Mouse (Mus musculus): ENCODE results near the gene Coq6. TPM values are rescaled to one million over a fixed set of nuclear protein-coding genes. Genes with fewer than 3 reads are reported as not detected.
"Not testable (repeated sequence)": the region's sequence is repeated elsewhere in the genome, so short reads cannot be mapped to it uniquely, and the experiment has no call there.

The Coq6 gene
- polyA plus RNA-seq, 1 experiment from 2014 or later = 23.2 TPM

- H3K4me2 ChIP-seq (replicated peaks; ENCODE audit: low read depth) = no peak overlapping the region
- no peaks in the 10 kb centered on the region for H3K9me3 ChIP-seq (ENCODE audit: control insufficient read depth)
- WGBS = 53% methylated on average over 2 of the region's 2 CpGs
- H3K27me3 ChIP-seq (replicated peaks; ENCODE audit: control insufficient read depth, insufficient read depth, low read length) = no peaks in the 10 kb centered on the region
- peak; percentile 81 for TF ChIP-seq CTCF (IDR thresholded peaks at IDR 0.05; ENCODE audit: low read depth)
- peak; percentile 51; the same call in 1 of the 2 replicates for ATAC-seq
- no peak overlapping the region for H3K4me3 ChIP-seq (ENCODE audit: low read depth, low read length)
- no peak overlapping the region for H3K9ac ChIP-seq (ENCODE audit: low read depth, low read length)
- H3K4me1 ChIP-seq (replicated peaks; ENCODE audit: control insufficient read depth, insufficient read depth, low read length) = no peaks in the 10 kb centered on the region
- H3K27ac ChIP-seq (ENCODE audit: low read depth, low read length) = no peak overlapping the region
- H3K36me3 ChIP-seq (ENCODE audit: control insufficient read depth, insufficient read depth) = peaks cover 27% of the 10 kb centered on the region
These were observed 14.3 kb upstream of the Coq6 start for GRCm38 (mm10) chr12:84347192-84347591.

- H3K4me2 ChIP-seq (replicated peaks; ENCODE audit: low read depth); H3K27ac ChIP-seq (ENCODE audit: low read depth, low read length); H3K27me3 ChIP-seq (replicated peaks; ENCODE audit: control insufficient read depth, insufficient read depth, low read length); H3K4me3 ChIP-seq (ENCODE audit: low read depth, low read length); ATAC-seq; H3K9me3 ChIP-seq (ENCODE audit: control insufficient read depth); H3K4me1 ChIP-seq (replicated peaks; ENCODE audit: control insufficient read depth, insufficient read depth, low read length); H3K9ac ChIP-seq (ENCODE audit: low read depth, low read length): not testable (repeated sequence)
- 66% methylated on average over 2 of the region's 2 CpGs for WGBS
- H3K36me3 ChIP-seq (ENCODE audit: control insufficient read depth, insufficient read depth) = peaks cover 14% of the 10 kb centered on the region
These were observed 2.8 kb upstream of the Coq6 start for GRCm38 (mm10) chr12:84358699-84359098.

- Histone ChIP-seq H3K4me3 (ENCODE audit: low read depth, low read length) (0 out of 2 replicates have a peak overlapping the region, but pooled peaks have one; percentile 86), H3K27me3 (replicated peaks; ENCODE audit: control insufficient read depth, insufficient read depth, low read length) (no peaks in the 10 kb centered on the region), H3K27ac (ENCODE audit: low read depth, low read length) (no peak overlapping the region), H3K9ac (ENCODE audit: low read depth, low read length) (no peak overlapping the region), H3K9me3 (ENCODE audit: control insufficient read depth) (no peaks in the 10 kb centered on the region), H3K4me2 (replicated peaks; ENCODE audit: low read depth) (peak overlapping the region; percentile 89), H3K36me3 (ENCODE audit: control insufficient read depth, insufficient read depth) (peaks cover 8% of the 10 kb centered on the region; the same call in 1 of the 2 replicates), H3K4me1 (replicated peaks; ENCODE audit: control insufficient read depth, insufficient read depth, low read length) (no peaks in the 10 kb centered on the region; the same call in 1 of the 2 replicates)
- WGBS = 43% methylated on average over 2 of the region's 2 CpGs
- TF ChIP-seq CTCF (IDR thresholded peaks at IDR 0.05; ENCODE audit: low read depth) = no peak
- ATAC-seq = no peak
These were observed 1.4 kb downstream of the Coq6 start for GRCm38 (mm10) chr12:84362872-84363271.

GRCm38 (mm10) chr12:84364291-84364690 is 2.8 kb downstream of the Coq6 start:
- Histone ChIP-seq H3K9ac (ENCODE audit: low read depth, low read length) (no peak overlapping the region), H3K4me2 (replicated peaks; ENCODE audit: low read depth) (no peak overlapping the region), H3K27ac (ENCODE audit: low read depth, low read length) (no peak overlapping the region), H3K4me1 (replicated peaks; ENCODE audit: control insufficient read depth, insufficient read depth, low read length) (no peaks in the 10 kb centered on the region; the same call in 1 of the 2 replicates), H3K9me3 (ENCODE audit: control insufficient read depth) (no peaks in the 10 kb centered on the region), H3K4me3 (ENCODE audit: low read depth, low read length) (no peak overlapping the region), H3K27me3 (replicated peaks; ENCODE audit: control insufficient read depth, insufficient read depth, low read length) (no peaks in the 10 kb centered on the region), H3K36me3 (ENCODE audit: control insufficient read depth, insufficient read depth) (peaks cover 17% of the 10 kb centered on the region)
- no peak for ATAC-seq
- no peak for TF ChIP-seq CTCF (IDR thresholded peaks at IDR 0.05; ENCODE audit: low read depth)
- 70% methylated on average over 9 of the region's 9 CpGs for WGBS

GRCm38 (mm10) chr12:84365137-84365536 is 3.7 kb downstream of the Coq6 start:
- no peak overlapping the region for H3K27ac ChIP-seq (ENCODE audit: low read depth, low read length)
- 94% methylated on average over 6 of the region's 6 CpGs for WGBS
- no peak overlapping the region for H3K9ac ChIP-seq (ENCODE audit: low read depth, low read length)
- no peak overlapping the region for H3K4me2 ChIP-seq (replicated peaks; ENCODE audit: low read depth)
- H3K4me3 ChIP-seq (ENCODE audit: low read depth, low read length) = no peak overlapping the region
- no peaks in the 10 kb centered on the region for H3K27me3 ChIP-seq (replicated peaks; ENCODE audit: control insufficient read depth, insufficient read depth, low read length)
- H3K36me3 ChIP-seq (ENCODE audit: control insufficient read depth, insufficient read depth) = peaks cover 25% of the 10 kb centered on the region
- no peaks in the 10 kb centered on the region; the same call in 1 of the 2 replicates for H3K4me1 ChIP-seq (replicated peaks; ENCODE audit: control insufficient read depth, insufficient read depth, low read length)
- no peak for ATAC-seq
- no peak for TF ChIP-seq CTCF (IDR thresholded peaks at IDR 0.05; ENCODE audit: low read depth)
- H3K9me3 ChIP-seq (ENCODE audit: control insufficient read depth) = no peaks in the 10 kb centered on the region

GRCm38 (mm10) chr12:84366971-84367370 is 5.5 kb downstream of the Coq6 start:
- 57% methylated on average over 9 of the region's 9 CpGs for WGBS
- H3K27ac ChIP-seq (ENCODE audit: low read depth, low read length) = no peak overlapping the region
- H3K36me3 ChIP-seq (ENCODE audit: control insufficient read depth, insufficient read depth) = peaks cover 44% of the 10 kb centered on the region
- no peaks in the 10 kb centered on the region for H3K9me3 ChIP-seq (ENCODE audit: control insufficient read depth)
- no peak overlapping the region for H3K4me2 ChIP-seq (replicated peaks; ENCODE audit: low read depth)
- H3K9ac ChIP-seq (ENCODE audit: low read depth, low read length) = no peak overlapping the region
- ATAC-seq = no peak
- TF ChIP-seq CTCF (IDR thresholded peaks at IDR 0.05; ENCODE audit: low read depth) = no peak
- H3K27me3 ChIP-seq (replicated peaks; ENCODE audit: control insufficient read depth, insufficient read depth, low read length) = no peaks in the 10 kb centered on the region
- no peak overlapping the region for H3K4me3 ChIP-seq (ENCODE audit: low read depth, low read length)
- H3K4me1 ChIP-seq (replicated peaks; ENCODE audit: control insufficient read depth, insufficient read depth, low read length) = no peaks in the 10 kb centered on the region

GRCm38 (mm10) chr12:84371647-84372046 is 10.2 kb downstream of the Coq6 start:
- Histone ChIP-seq H3K9ac (ENCODE audit: low read depth, low read length) (no peak overlapping the region), H3K36me3 (ENCODE audit: control insufficient read depth, insufficient read depth) (peaks cover 80% of the 10 kb centered on the region), H3K27ac (ENCODE audit: low read depth, low read length) (no peak overlapping the region), H3K9me3 (ENCODE audit: control insufficient read depth) (no peaks in the 10 kb centered on the region), H3K4me3 (ENCODE audit: low read depth, low read length) (no peak overlapping the region), H3K4me1 (replicated peaks; ENCODE audit: control insufficient read depth, insufficient read depth, low read length) (0 out of 2 replicates have a peak, but pooled peaks cover 3% of the 10 kb centered on the region), H3K4me2 (replicated peaks; ENCODE audit: low read depth) (no peak overlapping the region), H3K27me3 (replicated peaks; ENCODE audit: control insufficient read depth, insufficient read depth, low read length) (no peaks in the 10 kb centered on the region)
- no peak for ATAC-seq
- WGBS = 91% methylated on average over 5 of the region's 5 CpGs
- no peak for TF ChIP-seq CTCF (IDR thresholded peaks at IDR 0.05; ENCODE audit: low read depth)

Data from intestine, postnatal 0 days (tissue).